Mouse (Mus musculus): ENCODE measurements around the gene Hcn1. TPM values are rescaled to one million over a fixed set of nuclear protein-coding genes. Genes with fewer than 3 reads are reported as not detected.

Gene Hcn1
- total RNA-seq, 2 experiments from 2014 or later: 0.89 to 2.0 TPM

- DNase-seq: no peak
- intact Hi-C loops (cut with DNase I): no loop called here
Observed at GRCm38 (mm10) chr13:117694729-117695332, 92.7 kb downstream of the Hcn1 start.

- DNase-seq: no peak
- intact Hi-C loops (cut with DNase I): no loop called here
Observed at GRCm38 (mm10) chr13:117705573-117705972, 103.5 kb downstream of the Hcn1 start.

GRCm38 (mm10) chr13:117705997-117706396 lies 103.9 kb downstream of the Hcn1 start:
- intact Hi-C loops (cut with DNase I): no loop called here
- no peak for DNase-seq

- intact Hi-C loops (cut with DNase I): no loop called here
Observed at GRCm38 (mm10) chr13:117706496-117706895, 104.4 kb downstream of the Hcn1 start.

GRCm38 (mm10) chr13:117706986-117707738 lies 105.0 kb downstream of the Hcn1 start:
- intact Hi-C loops (cut with DNase I): no loop called here
- peak; percentile 69 to 73 for DNase-seq

More at GRCm38 (mm10) chr13:117706496-117706895, 104.4 kb downstream of the Hcn1 start:
- no peak for DNase-seq

GRCm38 (mm10) chr13:117710811-117711210 lies 108.7 kb downstream of the Hcn1 start:
- no peak for DNase-seq
- intact Hi-C loops (cut with DNase I): no loop called here

GRCm38 (mm10) chr13:117722090-117722489 lies 120.0 kb downstream of the Hcn1 start:
- DNase-seq: no peak
- intact Hi-C loops (cut with DNase I): no loop called here

GRCm38 (mm10) chr13:117724083-117724482 lies 122.0 kb downstream of the Hcn1 start:
- intact Hi-C loops (cut with DNase I): no loop called here

GRCm38 (mm10) chr13:117728393-117728792 lies 126.3 kb downstream of the Hcn1 start:
- no peak for DNase-seq
- intact Hi-C loops (cut with DNase I): no loop called here

More at GRCm38 (mm10) chr13:117724083-117724482, 122.0 kb downstream of the Hcn1 start:
- no peak for DNase-seq

- intact Hi-C loops (cut with DNase I): no loop called here
- no peak for DNase-seq
Observed at GRCm38 (mm10) chr13:117732738-117733137, 130.6 kb downstream of the Hcn1 start.

GRCm38 (mm10) chr13:117744451-117744850 lies 142.3 kb downstream of the Hcn1 start:
- intact Hi-C loops (cut with DNase I): no loop called here
- DNase-seq: no peak

- intact Hi-C loops (cut with DNase I): no loop called here
- no peak for DNase-seq
Observed at GRCm38 (mm10) chr13:117745173-117745572, 143.1 kb downstream of the Hcn1 start.

- intact Hi-C loops (cut with DNase I): no loop called here
- no peak for DNase-seq
Observed at GRCm38 (mm10) chr13:117765487-117765886, 163.4 kb downstream of the Hcn1 start.

GRCm38 (mm10) chr13:117785376-117785775 lies 183.3 kb downstream of the Hcn1 start:
- no peak for DNase-seq
- intact Hi-C loops (cut with DNase I): no loop called here

GRCm38 (mm10) chr13:117792861-117793260 lies 190.7 kb downstream of the Hcn1 start:
- intact Hi-C loops (cut with DNase I): no loop called here
- DNase-seq: no peak

GRCm38 (mm10) chr13:117801061-117801460 lies 198.9 kb downstream of the Hcn1 start:
- intact Hi-C loops (cut with DNase I): loop anchor here (5.0 kb wide), 1 partner anchor 199 kb away; the partner anchor contains the start of gene Hcn1
- DNase-seq: no peak

GRCm38 (mm10) chr13:117827628-117828027 lies 225.5 kb downstream of the Hcn1 start:
- no peak for DNase-seq
- intact Hi-C loops (cut with DNase I): no loop called here

- DNase-seq: no peak
- intact Hi-C loops (cut with DNase I): no loop called here
Observed at GRCm38 (mm10) chr13:117836658-117837057, 234.5 kb downstream of the Hcn1 start.

- intact Hi-C loops (cut with DNase I): no loop called here
- no peak for DNase-seq
Observed at GRCm38 (mm10) chr13:117838264-117838663, 236.1 kb downstream of the Hcn1 start.

GRCm38 (mm10) chr13:117842366-117842765 lies 240.2 kb downstream of the Hcn1 start:
- intact Hi-C loops (cut with DNase I): no loop called here
- DNase-seq: no peak

- intact Hi-C loops (cut with DNase I): no loop called here
- no peak for DNase-seq
Observed at GRCm38 (mm10) chr13:117847290-117847689, 245.2 kb downstream of the Hcn1 start.

- intact Hi-C loops (cut with DNase I): no loop called here
- no peak for DNase-seq
Observed at GRCm38 (mm10) chr13:117848757-117849156, 246.6 kb downstream of the Hcn1 start.

Data from heart, postnatal 36 days (tissue).